Mouse (Mus musculus) hindbrain, embryonic 15.5 days (tissue): ENCODE measurements around the gene Sh3d21. TPM values are rescaled to one million over a fixed set of nuclear protein-coding genes. Genes with fewer than 3 reads are reported as not detected.

ENCODE experiments used
- ATAC-seq: fragments of 200-750 bp; cut with Nextera tagmentation; 2 replicates; pipeline ENCODE4 v1.8.0; 2017; ENCODE audit warnings: low read depth, moderate number of reproducible peaks, moderate TSS enrichment; ENCODE audit not compliant: low FRiP score
- H3K27ac ChIP-seq: fragments of 300-500 bp; sonication (generic); replicated peaks from 2 replicates; pipeline ENCODE4 v1.5.1; 2015; ENCODE audit warnings: mild to moderate bottlenecking, inconsistent platforms
- H3K27me3 ChIP-seq: fragments of 300-500 bp; sonication (generic); 2 replicates; pipeline ENCODE4 v1.6.1; 2015; ENCODE audit warnings: control low read depth, inconsistent platforms
- H3K36me3 ChIP-seq: fragments of 300-500 bp; sonication (generic); 2 replicates; pipeline ENCODE4 v1.6.1; 2015; ENCODE audit warnings: control low read depth, inconsistent platforms
- H3K4me1 ChIP-seq: fragments of 300-500 bp; sonication (generic); replicated peaks from 2 replicates; pipeline ENCODE4 v1.6.1; 2015; ENCODE audit warnings: control low read depth, inconsistent platforms
- H3K4me2 ChIP-seq: fragments of 300-500 bp; sonication (generic); 2 replicates; pipeline ENCODE4 v1.6.1; 2015; ENCODE audit warnings: moderate library complexity, mild to moderate bottlenecking, inconsistent platforms
- H3K4me3 ChIP-seq: fragments of 300-500 bp; sonication (generic); 2 replicates; pipeline ENCODE4 v1.5.1; 2015; ENCODE audit warnings: mild to moderate bottlenecking, inconsistent platforms
- H3K9ac ChIP-seq: fragments of 300-500 bp; sonication (generic); 2 replicates; pipeline ENCODE4 v1.6.1; 2015; ENCODE audit warnings: inconsistent platforms
- H3K9me3 ChIP-seq: fragments of 300-500 bp; sonication (generic); 2 replicates; pipeline ENCODE4 v1.6.1; 2016; ENCODE audit warnings: control low read depth, inconsistent platforms
- WGBS: fragments of 180-500 bp; shearing (Covaris S2); methylation state at CpG from one replicate; pipeline ENCODE4 v1.1.7; 2015; 5-methylcytosine and 5-hydroxymethylcytosine counted together
- polyA plus RNA-seq: library from polyadenylated mRNA; unstranded; fragments of >200 nt; fragmentation: Nextera tagmentation; extraction: Ambion mirVana; gene quantifications from 2 replicates; pipeline ENCODE4 v1.2.1, GENCODE M21; 2015

Gene Sh3d21
- polyA plus RNA-seq: 1.4 and 2.0 TPM in 2 replicates

- H3K9me3 ChIP-seq: no peaks in the 10 kb centered on the region
- H3K4me2 ChIP-seq: peak within 1 kb of the TSS; percentile 98
- H3K9ac ChIP-seq: peak within 1 kb of the TSS; percentile 77
- peak within 1 kb of the TSS; percentile 45; the same call in 1 of the 2 replicates for H3K27ac ChIP-seq
- H3K36me3 ChIP-seq: peaks cover 22% of the 10 kb centered on the region
- peaks cover 13% of the 10 kb centered on the region for H3K4me1 ChIP-seq
- 8% methylated on average over 22 of the region's 22 CpGs for WGBS
- 0 out of 2 replicates have a peak, but pooled peaks have one; percentile 5 for ATAC-seq
- H3K27me3 ChIP-seq: no peaks in the 10 kb centered on the region
- peak within 1 kb of the TSS; percentile 58 for H3K4me3 ChIP-seq
Observed at GRCm38 (mm10) chr4:126163067-126163659, at the start of gene Sh3d21. Sh3d21 (minus strand) TSS chr4:126163491.

DNA sequence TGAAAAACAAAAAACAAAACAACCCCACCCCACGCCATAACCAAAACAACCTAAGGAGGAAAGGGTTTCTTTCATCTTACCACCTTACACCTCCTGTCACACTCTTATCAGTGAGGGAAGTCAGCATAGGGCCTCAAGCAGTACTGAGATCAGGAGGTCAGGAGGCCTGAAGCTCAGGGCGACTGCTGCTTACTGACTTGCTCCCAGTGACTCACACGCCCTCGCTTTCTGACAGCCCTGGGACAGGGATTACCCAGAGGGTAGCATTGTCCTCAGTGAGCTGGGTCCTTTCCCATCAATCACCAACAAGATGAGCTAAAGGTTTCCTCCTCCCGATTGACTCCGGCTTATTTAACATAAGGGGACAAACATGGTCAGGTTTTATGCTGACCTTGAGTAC, 43.8 kb upstream of the Sh3d21 start:
- H3K27ac ChIP-seq: no peak overlapping the region
- H3K4me3 ChIP-seq: no peak overlapping the region
- H3K27me3 ChIP-seq: no peaks in the 10 kb centered on the region
- ATAC-seq: no peak
- H3K4me2 ChIP-seq: no peak overlapping the region
- H3K9ac ChIP-seq: no peak overlapping the region
- no peaks in the 10 kb centered on the region for H3K36me3 ChIP-seq
- peaks cover 10% of the 10 kb centered on the region; the same call in 1 of the 2 replicates for H3K4me1 ChIP-seq
- WGBS: 54% methylated on average over 6 of the region's 6 CpGs
- no peaks in the 10 kb centered on the region for H3K9me3 ChIP-seq

DNA sequence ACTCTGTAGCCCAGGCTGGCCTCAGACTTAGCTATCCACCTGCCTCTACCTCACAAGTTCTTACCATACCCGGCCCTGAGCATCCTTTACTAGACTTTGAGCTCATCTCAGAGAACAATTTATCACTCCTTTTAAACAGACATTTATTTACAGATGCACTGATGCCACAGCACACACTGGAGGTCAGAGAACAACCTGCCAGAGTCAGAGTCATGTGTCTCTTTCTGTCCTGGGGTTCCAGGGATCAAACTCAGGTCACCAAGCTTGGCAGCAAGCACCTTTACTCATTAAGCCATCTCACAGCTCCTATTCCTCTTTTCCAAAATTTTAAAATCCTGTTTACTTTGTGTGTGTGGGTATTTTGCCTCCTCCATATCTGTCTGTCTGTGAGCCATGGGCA, 42.1 kb upstream of the Sh3d21 start:
- no peak overlapping the region for H3K4me3 ChIP-seq
- no peak for ATAC-seq
- no peaks in the 10 kb centered on the region for H3K9me3 ChIP-seq
- 86% methylated on average over 1 of the region's 1 CpGs for WGBS
- no peak overlapping the region for H3K27ac ChIP-seq
- H3K9ac ChIP-seq: no peak overlapping the region
- no peak overlapping the region for H3K4me2 ChIP-seq
- no peaks in the 10 kb centered on the region for H3K36me3 ChIP-seq
- peaks cover 21% of the 10 kb centered on the region for H3K4me1 ChIP-seq
- H3K27me3 ChIP-seq: no peaks in the 10 kb centered on the region

DNA sequence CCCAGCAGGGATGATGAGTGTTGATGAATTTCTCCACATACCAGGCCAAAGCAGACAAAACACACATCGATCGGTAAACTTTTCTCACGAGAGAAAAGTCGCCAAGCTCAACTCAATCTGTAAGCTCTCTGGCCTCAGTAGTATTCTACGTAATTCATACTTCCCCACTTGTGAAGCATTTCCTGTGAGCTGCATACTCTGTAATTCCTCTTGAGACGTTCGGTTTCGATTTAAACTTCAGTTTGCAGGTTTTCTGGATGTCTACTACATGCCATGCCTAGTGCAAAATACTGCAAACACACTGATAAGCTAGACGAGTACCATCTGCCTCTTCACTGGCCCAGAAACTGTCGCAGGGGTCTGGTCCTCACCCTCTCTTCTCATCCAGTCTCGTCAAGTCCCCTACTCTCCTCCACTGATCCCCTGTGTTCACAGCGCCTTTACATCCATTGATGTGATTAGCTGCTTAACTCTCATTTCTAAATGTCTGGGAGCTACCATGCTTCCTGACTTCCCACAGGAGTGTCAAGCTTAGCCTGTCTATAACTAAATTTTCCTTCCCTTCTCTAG, 41.5 kb upstream of the Sh3d21 start:
- H3K27me3 ChIP-seq: no peaks in the 10 kb centered on the region
- no peaks in the 10 kb centered on the region for H3K36me3 ChIP-seq
- H3K4me3 ChIP-seq: no peak overlapping the region
- H3K27ac ChIP-seq: no peak overlapping the region
- no peak overlapping the region for H3K4me2 ChIP-seq
- H3K9ac ChIP-seq: no peak overlapping the region
- no peaks in the 10 kb centered on the region for H3K9me3 ChIP-seq
- WGBS: 93% methylated on average over 12 of the region's 12 CpGs
- ATAC-seq: no peak
- peaks cover 27% of the 10 kb centered on the region for H3K4me1 ChIP-seq

DNA sequence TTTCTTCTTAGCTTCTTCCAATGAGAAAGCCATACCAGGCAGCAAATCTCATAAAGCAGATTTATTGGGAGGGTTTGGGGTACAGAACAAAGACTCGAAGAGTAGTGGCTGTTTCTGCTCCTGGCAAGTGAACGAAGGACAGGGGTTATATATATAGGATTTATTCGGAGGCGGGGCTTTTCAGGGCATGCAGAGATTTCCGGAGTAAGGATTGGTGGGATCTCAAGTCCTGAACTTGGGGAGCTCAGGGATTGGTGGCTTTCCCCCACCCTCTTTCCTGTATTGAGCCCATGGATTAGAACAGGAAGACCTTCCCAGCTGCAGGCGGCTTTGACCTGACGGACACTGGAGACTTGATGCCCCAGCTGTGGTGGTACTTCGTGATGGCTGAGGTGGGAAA, 40.7 kb upstream of the Sh3d21 start:
- no peak overlapping the region for H3K9ac ChIP-seq
- no peaks in the 10 kb centered on the region for H3K9me3 ChIP-seq
- no peak for ATAC-seq
- H3K4me1 ChIP-seq: peaks cover 34% of the 10 kb centered on the region
- H3K27me3 ChIP-seq: no peaks in the 10 kb centered on the region
- no peaks in the 10 kb centered on the region for H3K36me3 ChIP-seq
- no peak overlapping the region for H3K4me3 ChIP-seq
- peak overlapping the region; percentile 96; the same call in 1 of the 2 replicates for H3K27ac ChIP-seq
- 88% methylated on average over 8 of the region's 8 CpGs for WGBS
- no peak overlapping the region for H3K4me2 ChIP-seq

DNA sequence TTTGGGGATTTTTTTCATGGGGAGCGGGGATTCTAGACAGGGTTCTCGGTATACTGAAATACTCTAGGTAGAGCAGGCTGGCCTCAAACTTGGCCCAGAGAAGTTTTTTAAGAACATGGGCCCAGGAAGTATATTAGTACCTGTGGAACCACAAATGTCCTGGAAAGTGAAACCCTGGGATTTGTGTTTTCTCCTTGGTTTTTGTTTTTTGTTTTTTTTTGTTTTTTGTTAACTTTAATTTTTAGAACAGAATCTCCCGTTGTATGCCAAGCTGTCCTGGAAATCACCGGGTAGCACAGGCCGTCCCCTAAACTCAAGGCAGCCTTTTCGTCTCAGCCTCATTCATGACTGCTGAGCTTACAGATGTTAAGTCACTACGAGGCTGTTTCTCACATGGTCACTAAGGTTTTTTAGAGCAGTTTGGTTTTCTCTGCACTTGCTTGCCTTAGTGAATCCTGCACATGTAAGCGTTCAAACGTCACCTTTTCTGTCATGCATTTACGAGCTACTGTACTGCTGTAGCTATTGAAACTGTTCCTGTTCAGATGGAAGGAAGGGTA, 40.1 kb upstream of the Sh3d21 start:
- H3K27ac ChIP-seq: peak overlapping the region; percentile 96
- peak overlapping the region; percentile 83 for H3K4me3 ChIP-seq
- WGBS: 77% methylated on average over 10 of the region's 10 CpGs
- H3K27me3 ChIP-seq: no peaks in the 10 kb centered on the region
- no peaks in the 10 kb centered on the region for H3K9me3 ChIP-seq
- H3K9ac ChIP-seq: peak overlapping the region; percentile 47
- no peaks in the 10 kb centered on the region for H3K36me3 ChIP-seq
- no peak for ATAC-seq
- peak overlapping the region; percentile 60 for H3K4me2 ChIP-seq
- H3K4me1 ChIP-seq: peaks cover 40% of the 10 kb centered on the region

DNA sequence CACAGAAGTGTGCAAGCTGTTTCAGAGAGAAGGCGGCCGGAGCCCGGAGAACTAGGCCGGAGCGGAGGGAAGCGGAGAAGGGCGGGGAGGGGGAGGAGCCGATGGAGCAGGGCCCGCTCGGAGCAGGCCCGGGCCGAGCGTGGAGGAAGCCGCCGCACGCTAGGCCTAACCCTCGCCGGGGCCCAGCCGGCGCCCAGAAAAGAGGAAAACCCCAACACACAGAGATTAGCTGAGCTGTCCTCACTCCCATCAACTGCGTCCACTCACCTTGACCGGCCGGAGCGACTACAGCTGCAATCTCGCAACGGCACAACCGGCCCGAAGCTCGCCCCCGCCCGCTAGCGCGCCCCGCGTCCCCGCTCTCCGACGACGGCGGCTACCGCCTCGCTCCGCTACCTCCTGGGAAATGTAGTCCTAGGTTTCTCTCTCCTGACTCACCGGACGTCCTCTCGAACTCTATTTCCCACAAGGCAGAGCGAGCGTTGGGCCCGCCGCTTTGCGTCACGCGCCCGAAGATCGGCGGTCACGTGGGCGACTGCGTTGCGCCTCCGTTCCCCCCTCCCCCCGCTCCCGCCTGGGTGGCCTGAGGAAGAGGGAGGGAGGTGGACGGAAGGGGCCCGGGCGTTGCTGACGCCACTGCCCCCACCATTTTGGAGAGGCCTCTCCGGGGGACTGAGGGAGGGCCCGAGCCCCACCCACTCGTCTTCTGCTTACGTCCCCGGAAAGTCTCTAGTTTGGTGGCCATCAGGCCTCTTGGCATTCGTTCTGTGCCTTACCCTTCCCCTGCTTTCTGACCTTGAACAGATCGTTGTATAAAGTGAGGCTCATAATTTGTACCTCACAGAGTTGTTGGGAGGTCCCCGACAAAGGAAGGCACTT, 39.3 kb upstream of the Sh3d21 start, which contains the start of gene Thrap3:
Gene Thrap3 (minus strand): TSS at position 458 of the 879 bp plus-strand sequence.
- Histone ChIP-seq H3K4me3 (peak within 1 kb of the TSS; percentile 83), H3K27ac (peak within 1 kb of the TSS; percentile 96), H3K9me3 (no peaks in the 10 kb centered on the region), H3K4me1 (peaks cover 48% of the 10 kb centered on the region), H3K9ac (peak within 1 kb of the TSS; percentile 69), H3K4me2 (peak within 1 kb of the TSS; percentile 83), H3K36me3 (no peaks in the 10 kb centered on the region), H3K27me3 (no peaks in the 10 kb centered on the region)
- ATAC-seq: peak; percentile 100
- under 1% methylated on average over 73 of the region's 75 CpGs for WGBS

DNA sequence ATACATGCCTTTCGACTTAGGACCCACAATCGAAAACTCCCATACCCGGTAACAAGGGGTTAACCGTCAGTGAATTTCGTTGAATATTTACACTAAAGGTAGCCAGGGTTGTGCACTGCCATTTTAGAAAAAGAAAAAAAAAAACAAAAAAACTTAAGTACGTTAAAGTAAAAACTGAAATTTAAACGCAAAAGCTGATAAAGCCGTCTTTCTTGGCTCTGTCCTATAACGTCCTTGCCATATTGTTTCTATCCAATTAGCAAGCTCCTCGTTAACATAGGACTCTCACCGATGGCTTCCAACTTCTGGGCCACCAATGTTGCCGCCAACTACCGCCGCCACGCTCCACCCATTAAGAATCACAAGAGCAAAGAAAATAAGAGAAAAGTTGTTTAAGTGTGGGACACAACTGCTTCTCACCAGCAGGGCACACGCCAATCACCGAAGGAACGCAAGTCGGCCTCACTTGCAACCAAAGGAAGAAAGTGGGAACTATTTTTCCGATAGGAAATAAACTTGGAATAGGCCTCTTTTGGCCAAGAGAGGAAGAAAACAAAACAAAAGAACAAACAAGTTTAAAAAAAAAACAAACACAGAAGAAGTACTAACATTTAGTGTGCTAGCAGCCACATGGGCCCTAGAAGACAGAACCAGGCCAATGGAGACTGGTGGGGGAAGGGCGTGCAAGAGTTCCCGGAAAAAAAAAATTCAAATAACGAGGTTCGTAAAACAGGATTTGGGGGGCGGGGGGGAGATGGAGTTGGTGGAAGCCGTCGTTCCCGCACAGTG, 38.4 kb upstream of the Sh3d21 start:
- under 1% methylated on average over 28 of the region's 28 CpGs for WGBS
- Histone ChIP-seq H3K36me3 (no peaks in the 10 kb centered on the region), H3K27me3 (no peaks in the 10 kb centered on the region), H3K27ac (peak overlapping the region; percentile 96), H3K9me3 (no peaks in the 10 kb centered on the region), H3K4me1 (peaks cover 50% of the 10 kb centered on the region), H3K4me3 (peak overlapping the region; percentile 83), H3K4me2 (peak overlapping the region; percentile 83), H3K9ac (peak overlapping the region; percentile 69)
- no peak for ATAC-seq

GRCm38 (mm10) chr4:126200656-126201055, 37.4 kb upstream of the Sh3d21 start:
- no peak overlapping the region for H3K27ac ChIP-seq
- no peak for ATAC-seq
- 0 out of 2 replicates have a peak overlapping the region, but pooled peaks have one; percentile 30 for H3K9ac ChIP-seq
- peak overlapping the region; percentile 83 for H3K4me3 ChIP-seq
- no peaks in the 10 kb centered on the region for H3K36me3 ChIP-seq
- WGBS: 60% methylated on average over 2 of the region's 2 CpGs
- peaks cover 50% of the 10 kb centered on the region for H3K4me1 ChIP-seq
- H3K4me2 ChIP-seq: peak overlapping the region; percentile 83
- H3K9me3 ChIP-seq: no peaks in the 10 kb centered on the region
- no peaks in the 10 kb centered on the region for H3K27me3 ChIP-seq

- Histone ChIP-seq H3K4me1 (peaks cover 50% of the 10 kb centered on the region), H3K27me3 (no peaks in the 10 kb centered on the region), H3K4me2 (peak overlapping the region; percentile 83), H3K9ac (0 out of 2 replicates have a peak overlapping the region, but pooled peaks have one; percentile 30), H3K36me3 (no peaks in the 10 kb centered on the region), H3K27ac (no peak overlapping the region), H3K4me3 (peak overlapping the region; percentile 83; the same call in 1 of the 2 replicates), H3K9me3 (no peaks in the 10 kb centered on the region)
- WGBS: 56% methylated on average over 1 of the region's 1 CpGs
- ATAC-seq: no peak
Observed at GRCm38 (mm10) chr4:126200036-126200435, 36.7 kb upstream of the Sh3d21 start.

DNA sequence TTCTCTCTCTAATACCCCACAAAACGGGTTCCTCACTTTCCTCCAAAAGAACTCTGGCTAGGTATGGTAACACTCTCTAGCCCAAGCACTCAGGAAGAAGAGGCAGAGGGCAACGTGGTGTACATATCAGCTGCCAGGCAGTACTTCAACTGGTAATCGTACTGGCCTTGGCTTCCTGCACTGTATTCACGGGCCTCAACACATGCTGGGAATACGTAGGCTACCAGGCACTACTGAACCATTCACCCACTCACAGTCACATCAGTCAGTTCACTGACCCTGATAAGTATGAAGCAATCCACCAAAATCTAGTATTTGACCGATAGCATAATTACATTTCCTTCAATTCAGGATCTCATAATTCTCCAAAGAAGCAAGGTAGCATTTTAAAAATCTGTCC, 36.3 kb upstream of the Sh3d21 start:
- WGBS: 81% methylated on average over 6 of the region's 6 CpGs
- Histone ChIP-seq H3K27me3 (no peaks in the 10 kb centered on the region), H3K4me3 (no peak overlapping the region), H3K9me3 (no peaks in the 10 kb centered on the region), H3K4me2 (0 out of 2 replicates have a peak overlapping the region, but pooled peaks have one; percentile 16), H3K27ac (no peak overlapping the region), H3K36me3 (no peaks in the 10 kb centered on the region), H3K9ac (no peak overlapping the region), H3K4me1 (peaks cover 50% of the 10 kb centered on the region)
- ATAC-seq: no peak
